Mouse (Mus musculus) embryonic facial prominence, embryonic 11.5 days (tissue): ENCODE measurements around the gene H2al1g. TPM values are rescaled to one million over a fixed set of nuclear protein-coding genes. Genes with fewer than 3 reads are reported as not detected.
"Not testable (repeated sequence)": the region's sequence is repeated elsewhere in the genome, so short reads cannot be mapped to it uniquely, and the experiment has no call there.

Source experiments
- ATAC-seq: fragments of 200-750 bp; cut with Nextera tagmentation; replicated peaks from 2 replicates; pipeline ENCODE4 v1.8.0; 2017; ENCODE audit warnings: low read depth; ENCODE audit not compliant: insufficient number of reproducible peaks, low FRiP score, low TSS enrichment
- DNase-seq: peaks from one replicate; pipeline ENCODE4 v3.0.0-alpha.2; 2015; ENCODE audit warnings: low spot score
- H3K27ac ChIP-seq: fragments of 300-500 bp; sonication (generic); replicated peaks from 2 replicates; pipeline ENCODE4 v1.5.1; 2014; ENCODE audit warnings: mild to moderate bottlenecking, low read depth, low read length, control low read depth
- H3K27me3 ChIP-seq: fragments of 300-500 bp; sonication (generic); 2 replicates; pipeline ENCODE4 v1.6.1; 2014; ENCODE audit warnings: mild to moderate bottlenecking, low read length, moderate library complexity, mixed read lengths; ENCODE audit not compliant: control insufficient read depth, insufficient read depth
- H3K36me3 ChIP-seq: fragments of 300-500 bp; sonication (generic); replicated peaks from 2 replicates; pipeline ENCODE4 v1.6.1; 2014; ENCODE audit warnings: low read depth, mild to moderate bottlenecking, low read length, moderate library complexity, mixed read lengths; ENCODE audit not compliant: control insufficient read depth, insufficient read depth
- H3K4me1 ChIP-seq: fragments of 300-500 bp; sonication (generic); 2 replicates; pipeline ENCODE4 v1.6.1; 2014; ENCODE audit warnings: low read length, mixed read lengths; ENCODE audit not compliant: control insufficient read depth, insufficient read depth
- H3K4me2 ChIP-seq: fragments of 300-500 bp; sonication (generic); 2 replicates; pipeline ENCODE4 v1.6.1; 2014; ENCODE audit warnings: low read depth, mild to moderate bottlenecking, control low read depth, low read length, moderate library complexity
- H3K4me3 ChIP-seq: fragments of 300-500 bp; sonication (generic); 2 replicates; pipeline ENCODE4 v1.5.1; 2014; ENCODE audit warnings: low read depth, low read length, control low read depth
- H3K9ac ChIP-seq: fragments of 300-500 bp; sonication (generic); replicated peaks from 2 replicates; pipeline ENCODE4 v1.6.1; 2014; ENCODE audit warnings: mild to moderate bottlenecking, control low read depth, low read length
- H3K9me3 ChIP-seq: fragments of 300-500 bp; sonication (generic); replicated peaks from 2 replicates; pipeline ENCODE4 v1.6.1; 2016; ENCODE audit warnings: mild to moderate bottlenecking, low read length, inconsistent platforms, mixed read lengths; ENCODE audit not compliant: control insufficient read depth
- WGBS: fragments of 180-500 bp; shearing (Covaris S2); extraction: QIAGEN DNeasy Blood & Tissue Kit; methylation state at CpG from one replicate; pipeline ENCODE4 v1.1.7; 2014; 5-methylcytosine and 5-hydroxymethylcytosine counted together
- polyA plus RNA-seq: library from polyadenylated mRNA; unstranded; fragments of >200 nt; fragmentation: Nextera tagmentation; extraction: Ambion mirVana; gene quantifications from 2 replicates; pipeline ENCODE4 v1.2.1, GENCODE M21; 2014

The H2al1g gene
- polyA plus RNA-seq, 1 experiment from 2014 or later, result not detected

- ATAC-seq, H3K4me2 ChIP-seq, DNase-seq, H3K9me3 ChIP-seq, H3K9ac ChIP-seq, H3K27ac ChIP-seq, H3K36me3 ChIP-seq, H3K4me1 ChIP-seq, H3K27me3 ChIP-seq, H3K4me3 ChIP-seq: not testable (repeated sequence)
- WGBS, result 95% methylated on average over 1 of the region's 3 CpGs
Observed at GRCm38 (mm10) chrX:11302132-11302531, 15.9 kb upstream of the H2al1g start, which contains the start of gene H2al1b. H2al1b (plus strand) TSS chrX:11302432.

GRCm38 (mm10) chrX:11305355-11305754, 12.7 kb upstream of the H2al1g start, which contains the start of gene H2al1c:
H2al1c (plus strand) TSS chrX:11305655.
- DNase-seq, H3K9ac ChIP-seq, H3K4me1 ChIP-seq, H3K9me3 ChIP-seq, H3K36me3 ChIP-seq, H3K27ac ChIP-seq, H3K27me3 ChIP-seq, H3K4me3 ChIP-seq, ATAC-seq, H3K4me2 ChIP-seq: not testable (repeated sequence)
- 70% methylated on average over 2 of the region's 6 CpGs for WGBS

GRCm38 (mm10) chrX:11308524-11308923, 9.5 kb upstream of the H2al1g start, which contains the start of gene H2al1d:
H2al1d (plus strand) TSS chrX:11308824.
- not testable (repeated sequence) for ATAC-seq, DNase-seq, H3K4me2 ChIP-seq, H3K27ac ChIP-seq, H3K9ac ChIP-seq, H3K27me3 ChIP-seq, H3K36me3 ChIP-seq, H3K4me3 ChIP-seq, H3K9me3 ChIP-seq, H3K4me1 ChIP-seq
- WGBS, result no CpG with 5 or more reads among the region's 6 CpGs

- H3K36me3 ChIP-seq, H3K9ac ChIP-seq, H3K4me3 ChIP-seq, H3K9me3 ChIP-seq, DNase-seq, ATAC-seq, H3K27ac ChIP-seq, H3K27me3 ChIP-seq, H3K4me2 ChIP-seq, H3K4me1 ChIP-seq: not testable (repeated sequence)
- WGBS, result no CpG with 5 or more reads among the region's 3 CpGs
Observed at GRCm38 (mm10) chrX:11311634-11312033, 6.4 kb upstream of the H2al1g start, which contains the start of gene H2al1e. H2al1e (plus strand) TSS chrX:11311934.

GRCm38 (mm10) chrX:11314858-11315257, 3.2 kb upstream of the H2al1g start, which contains the start of gene H2al1f:
H2al1f (plus strand) TSS chrX:11315158.
- no CpG with 5 or more reads among the region's 6 CpGs for WGBS
- H3K9me3 ChIP-seq, H3K9ac ChIP-seq, DNase-seq, H3K36me3 ChIP-seq, H3K4me1 ChIP-seq, H3K27me3 ChIP-seq, ATAC-seq, H3K27ac ChIP-seq, H3K4me2 ChIP-seq, H3K4me3 ChIP-seq: not testable (repeated sequence)

- not testable (repeated sequence) for H3K9me3 ChIP-seq, ATAC-seq, H3K4me1 ChIP-seq, H3K4me3 ChIP-seq, H3K4me2 ChIP-seq, DNase-seq, H3K9ac ChIP-seq, H3K36me3 ChIP-seq, H3K27ac ChIP-seq, H3K27me3 ChIP-seq
- no CpG with 5 or more reads among the region's 6 CpGs for WGBS
Observed at GRCm38 (mm10) chrX:11321192-11321591, 3.1 kb downstream of the H2al1g start, which contains the start of gene H2al1h. H2al1h (plus strand) TSS chrX:11321492.

- H3K9me3 ChIP-seq, H3K27ac ChIP-seq, H3K4me3 ChIP-seq, H3K9ac ChIP-seq, ATAC-seq, H3K27me3 ChIP-seq, DNase-seq, H3K36me3 ChIP-seq, H3K4me1 ChIP-seq, H3K4me2 ChIP-seq: not testable (repeated sequence)
- WGBS, result 94% methylated on average over 2 of the region's 5 CpGs
Observed at GRCm38 (mm10) chrX:11324359-11324758, 6.3 kb downstream of the H2al1g start, which contains the start of gene H2al1i. H2al1i (plus strand) TSS chrX:11324659.

GRCm38 (mm10) chrX:11327522-11327921, 9.5 kb downstream of the H2al1g start, which contains the start of gene H2al1j:
H2al1j (plus strand) TSS chrX:11327822.
- H3K4me3 ChIP-seq, H3K36me3 ChIP-seq, H3K4me2 ChIP-seq, H3K4me1 ChIP-seq, H3K27ac ChIP-seq, H3K27me3 ChIP-seq, H3K9ac ChIP-seq, ATAC-seq, H3K9me3 ChIP-seq, DNase-seq: not testable (repeated sequence)
- 98% methylated on average over 2 of the region's 2 CpGs for WGBS
